Mouse (Mus musculus) thymus, postnatal 14 days (tissue): ENCODE results near the gene Ankrd33.

Experiments
- DNase-seq: peaks from one replicate; pipeline ENCODE4 v3.0.0; 2021

Gene Ankrd33

DNA sequence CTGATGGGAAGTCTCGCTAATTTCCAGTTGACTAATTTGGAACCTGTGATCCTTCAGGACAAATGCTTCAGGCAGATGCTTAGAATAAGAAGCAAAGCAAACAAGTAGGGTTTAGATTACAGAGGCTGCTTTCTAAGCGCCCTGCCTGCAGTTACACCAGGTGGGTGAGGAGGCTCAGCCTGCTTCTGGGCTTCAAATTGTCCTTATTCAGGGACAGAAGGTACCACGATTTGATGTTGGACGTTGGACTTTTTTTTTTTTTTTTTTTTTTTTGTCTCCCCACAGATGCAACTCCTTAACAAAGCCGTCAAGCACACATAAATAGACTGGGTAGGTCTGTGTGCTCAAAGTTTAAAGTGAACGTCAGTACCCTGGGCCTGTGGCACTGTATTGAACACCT is 33.0 kb downstream of the Ankrd33 start:
- no peak for DNase-seq

DNA sequence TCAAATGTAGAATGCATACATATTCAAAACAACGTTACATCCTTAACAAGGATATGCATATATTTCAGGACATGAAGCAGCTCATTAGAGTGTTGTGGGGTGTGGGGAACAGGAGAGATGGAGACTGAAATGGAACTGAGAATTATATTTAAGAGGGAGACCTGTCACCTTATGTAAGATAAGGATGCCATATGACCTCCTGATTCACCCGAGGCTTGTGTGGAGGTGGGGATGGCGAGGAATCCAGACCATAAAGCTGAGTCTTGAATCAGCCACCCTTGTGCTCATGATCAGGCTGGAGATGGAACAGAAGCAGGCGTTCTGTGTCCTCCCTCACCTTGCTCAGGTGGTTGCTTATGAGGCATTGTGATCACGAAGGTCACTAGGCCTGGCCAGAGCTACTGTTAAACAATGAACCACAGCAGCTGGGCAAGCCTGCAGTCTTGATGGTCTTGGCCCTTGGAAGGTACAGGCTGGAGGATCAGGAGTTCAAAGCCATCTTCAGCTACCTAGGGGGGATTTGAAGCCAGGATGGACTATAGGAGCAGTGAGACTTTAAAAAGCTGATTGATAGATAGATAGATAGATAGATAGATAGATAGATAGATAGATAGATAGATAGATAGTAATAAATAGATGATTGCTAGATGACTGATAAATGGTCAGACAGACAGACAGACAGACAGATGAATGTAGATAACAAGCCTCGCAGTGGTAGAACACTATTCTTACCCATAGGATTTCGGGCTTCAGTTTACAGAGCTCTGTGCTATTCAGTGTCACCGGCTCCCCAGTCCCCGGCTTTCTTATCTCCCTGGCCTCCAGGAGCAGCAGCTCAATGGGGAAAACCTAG is 36.1 kb downstream of the Ankrd33 start:
- DNase-seq, result no peak

GRCm38 (mm10) chr15:101154700-101155616 is 39.4 kb downstream of the Ankrd33 start:
- DNase-seq, result no peak

DNA sequence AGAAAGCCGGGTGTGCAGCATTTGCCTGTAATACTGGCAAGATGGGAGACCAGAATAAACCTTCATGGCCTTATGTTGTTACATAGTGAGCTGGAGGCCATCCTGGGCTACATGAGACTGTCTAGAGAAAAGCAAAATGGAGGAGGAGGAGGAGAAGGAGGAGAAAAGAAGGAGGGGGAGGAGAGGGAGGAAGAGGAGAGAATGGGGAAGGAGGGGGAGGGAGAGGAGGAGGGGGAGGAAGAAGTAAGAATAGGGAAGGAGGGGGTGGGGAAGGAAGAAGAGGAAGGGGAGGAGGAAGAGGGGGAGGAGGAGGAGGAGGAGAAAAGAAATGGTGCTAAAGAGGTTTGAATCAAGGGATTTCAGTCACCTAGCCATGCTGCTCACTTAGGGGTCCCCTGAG is 44.6 kb downstream of the Ankrd33 start:
- no peak for DNase-seq

- DNase-seq, result no peak
Observed at GRCm38 (mm10) chr15:101160591-101160990, 45.0 kb downstream of the Ankrd33 start.

DNA sequence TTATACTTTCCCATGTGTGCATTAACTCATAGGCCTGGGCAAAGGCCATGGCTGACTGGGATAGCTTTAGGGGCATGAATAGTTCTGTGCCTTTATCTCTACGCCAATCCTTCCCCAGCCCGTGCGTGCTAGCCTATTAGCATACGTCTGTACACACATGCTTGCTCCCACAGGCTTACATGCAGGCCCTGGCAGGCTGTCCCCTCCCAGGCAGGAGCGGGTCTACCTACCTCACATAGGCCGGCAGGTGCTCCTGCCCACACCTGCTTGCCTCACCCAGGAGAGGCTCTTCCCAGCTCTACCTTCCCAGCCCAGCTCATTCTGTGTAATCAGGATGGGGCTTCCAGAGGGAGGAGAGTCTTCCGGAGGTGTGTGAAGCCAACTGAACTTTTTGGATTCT is 46.0 kb downstream of the Ankrd33 start:
- no peak for DNase-seq

DNA sequence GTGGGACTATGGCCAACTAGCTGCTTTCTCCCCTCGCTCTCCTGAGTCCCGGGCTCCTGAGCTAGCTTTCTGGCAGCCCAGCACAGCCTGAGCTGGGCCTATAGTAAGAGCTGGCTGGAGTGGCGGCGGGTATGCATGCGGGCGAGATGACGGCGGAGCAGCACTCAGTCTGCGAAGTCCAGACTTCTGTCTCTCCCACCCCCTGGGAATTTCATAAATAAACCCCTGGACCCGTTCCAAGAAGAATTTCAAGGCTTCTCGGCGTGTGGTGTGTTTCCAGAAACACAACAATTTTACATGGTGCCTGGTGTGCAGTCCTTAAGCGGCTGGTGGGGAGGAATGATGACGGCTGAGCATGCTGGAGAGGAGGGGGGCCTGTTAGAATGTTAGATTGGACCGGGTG is 47.5 kb downstream of the Ankrd33 start:
- no peak for DNase-seq

GRCm38 (mm10) chr15:101163854-101164253 is 48.3 kb downstream of the Ankrd33 start:
- no peak for DNase-seq

DNA sequence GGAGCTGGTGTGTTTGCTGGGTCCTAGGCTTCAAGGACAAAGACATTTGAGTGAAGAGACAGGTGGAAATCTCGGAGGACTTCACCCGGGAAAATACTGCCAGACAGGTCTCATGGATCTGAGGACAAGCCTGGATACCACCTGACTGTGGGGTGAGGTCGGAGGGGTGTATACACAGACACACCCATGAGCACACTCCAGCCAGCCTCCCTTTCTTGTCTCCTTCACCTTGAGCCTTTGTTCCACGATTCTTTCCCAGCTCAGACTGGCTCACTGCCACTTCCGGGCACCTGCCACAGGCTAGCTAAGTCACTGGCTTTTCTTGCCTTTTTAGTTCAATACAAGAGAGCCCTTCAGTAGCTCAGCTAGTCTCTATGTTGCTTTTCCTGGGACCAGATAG is 48.7 kb downstream of the Ankrd33 start:
- no peak for DNase-seq

- no peak for DNase-seq
Observed at GRCm38 (mm10) chr15:101165658-101166437, 50.3 kb downstream of the Ankrd33 start.

DNA sequence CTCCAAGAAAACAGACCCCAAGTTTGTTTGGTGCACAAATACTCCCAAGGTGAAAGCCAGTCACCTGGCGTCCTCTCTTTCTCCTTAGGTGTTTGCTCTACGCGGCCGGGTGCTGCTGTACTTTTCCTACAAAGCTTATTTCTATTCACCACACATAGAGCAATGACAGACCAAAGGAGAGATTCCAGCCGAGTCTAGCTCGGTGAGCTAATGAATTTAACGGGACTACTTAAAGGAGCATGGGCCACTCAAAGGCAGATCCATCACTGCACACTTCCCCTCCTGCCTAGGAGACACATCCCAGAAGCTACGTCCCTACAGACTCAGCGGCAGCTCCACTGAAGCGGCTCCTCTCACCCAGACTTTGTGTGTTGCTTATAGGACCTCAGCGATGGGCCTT is 52.0 kb downstream of the Ankrd33 start:
- no peak for DNase-seq
